Mouse (Mus musculus) lung, postnatal 4 days (tissue): Measurements from ENCODE around the gene Polh.

Source experiments
- DNase-seq, 2 experiments: peaks; one replicate each; pipeline ENCODE4 v3.0.0; 2021

Gene Polh

GRCm38 (mm10) chr17:46167014-46167413, 35.4 kb downstream of the Polh start:
- DNase-seq: peak in 1 of 2 experiments; percentile 31

- no peak for DNase-seq
Observed at GRCm38 (mm10) chr17:46166270-46166669, 36.2 kb downstream of the Polh start.

GRCm38 (mm10) chr17:46165460-46165859, 37.0 kb downstream of the Polh start:
- DNase-seq: no peak

DNA sequence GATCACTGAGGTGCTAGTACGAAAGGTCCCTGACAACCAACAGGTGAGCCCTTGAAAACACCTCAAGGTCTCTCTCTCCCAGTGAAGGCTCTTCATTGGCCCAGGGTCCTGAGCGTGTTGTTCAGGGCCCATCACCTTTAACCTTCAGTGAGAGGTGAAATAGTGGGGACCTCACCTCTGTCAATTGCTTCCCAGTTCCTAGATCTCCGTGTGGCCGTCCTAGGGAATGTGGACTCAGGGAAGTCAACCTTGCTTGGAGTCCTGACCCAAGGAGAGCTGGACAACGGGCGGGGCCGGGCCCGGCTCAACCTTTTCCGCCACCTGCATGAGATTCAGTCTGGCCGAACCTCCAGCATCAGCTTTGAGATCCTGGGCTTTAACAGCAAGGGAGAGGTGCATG, 37.7 kb downstream of the Polh start:
- DNase-seq: no peak

GRCm38 (mm10) chr17:46164301-46164700, 38.1 kb downstream of the Polh start:
- DNase-seq: no peak

DNA sequence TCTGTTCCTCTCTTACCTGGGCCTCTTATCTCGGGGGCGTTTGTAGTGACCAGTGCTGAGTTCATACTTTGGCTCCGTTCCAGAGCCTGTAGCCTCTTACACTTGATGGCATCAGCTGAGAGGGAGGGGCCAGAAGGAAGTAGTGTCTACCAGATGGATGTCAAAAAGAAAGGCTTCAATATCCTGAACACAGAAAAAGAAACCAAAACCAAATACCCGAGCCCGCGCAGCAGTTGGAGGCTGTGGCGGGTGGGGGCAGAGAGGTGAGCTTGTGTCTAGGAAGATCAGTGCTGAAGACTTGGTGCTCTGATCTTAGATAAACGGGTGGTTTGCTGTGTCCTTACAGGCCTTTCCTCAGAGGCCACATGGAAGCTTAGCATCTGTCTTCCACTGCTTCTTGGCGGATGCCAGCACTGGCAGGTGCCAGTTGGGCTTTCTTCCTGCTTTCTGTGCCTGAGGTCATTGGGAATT, 39.5 kb downstream of the Polh start:
- DNase-seq: peak; percentile 64 to 75

DNA sequence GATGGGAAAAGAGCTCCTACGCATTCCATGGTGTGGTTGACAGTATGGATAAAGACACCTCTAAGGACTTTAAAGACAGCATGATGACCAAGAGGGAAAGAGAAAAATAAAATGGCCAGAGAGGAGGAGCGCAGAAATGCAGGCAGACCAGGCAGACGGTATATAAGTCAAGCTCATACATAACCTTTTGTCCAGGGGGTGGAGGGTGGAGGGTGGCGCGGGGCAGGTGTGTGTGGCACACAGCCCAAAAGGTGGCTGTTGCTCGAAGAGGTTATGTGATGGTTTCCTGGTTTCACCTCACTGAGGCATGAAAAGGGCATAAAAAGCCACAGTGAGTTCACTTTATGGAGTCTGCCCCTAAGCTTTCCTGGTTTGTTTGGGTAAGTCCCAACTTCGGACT, 39.9 kb downstream of the Polh start:
- no peak for DNase-seq

DNA sequence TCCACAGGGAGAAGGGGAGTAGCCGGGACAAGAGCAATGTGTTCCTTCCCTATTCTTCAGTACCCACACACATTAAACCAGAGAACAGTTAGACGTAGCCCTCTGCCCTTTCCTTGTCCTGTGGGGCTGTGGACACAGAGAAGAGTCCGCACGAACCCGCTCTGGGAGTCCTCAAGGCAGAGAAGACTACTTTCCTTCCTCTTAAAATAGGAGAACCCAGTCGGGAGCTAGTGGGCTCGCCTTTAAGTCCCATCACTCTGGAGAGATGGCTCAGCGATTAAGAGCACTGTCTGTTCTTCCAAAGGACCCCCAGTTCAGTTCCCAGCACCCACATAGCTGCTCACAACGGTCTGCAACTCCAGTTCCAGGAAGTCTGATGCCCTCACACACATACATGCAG, 40.7 kb downstream of the Polh start:
- DNase-seq: no peak

DNA sequence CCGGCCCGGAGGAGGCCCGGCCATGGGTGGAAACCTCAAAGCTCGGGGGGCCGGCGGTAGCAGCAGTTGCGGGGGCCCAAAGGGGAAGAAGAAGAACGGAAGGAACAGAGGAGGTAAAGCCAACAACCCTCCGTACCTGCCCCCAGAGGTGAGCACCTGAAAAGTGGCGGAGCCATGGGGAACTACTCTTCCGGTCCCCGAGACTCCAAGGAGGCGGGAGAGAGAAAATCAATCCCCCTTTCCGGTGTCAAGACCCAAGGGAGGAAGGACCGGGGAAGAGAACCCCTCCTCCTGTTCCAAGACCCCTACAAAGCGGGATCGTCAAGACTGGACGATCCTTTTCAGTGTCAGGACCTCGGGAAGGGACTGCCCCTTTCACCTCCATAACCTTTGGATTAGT, 41.3 kb downstream of the Polh start:
- no peak for DNase-seq

DNA sequence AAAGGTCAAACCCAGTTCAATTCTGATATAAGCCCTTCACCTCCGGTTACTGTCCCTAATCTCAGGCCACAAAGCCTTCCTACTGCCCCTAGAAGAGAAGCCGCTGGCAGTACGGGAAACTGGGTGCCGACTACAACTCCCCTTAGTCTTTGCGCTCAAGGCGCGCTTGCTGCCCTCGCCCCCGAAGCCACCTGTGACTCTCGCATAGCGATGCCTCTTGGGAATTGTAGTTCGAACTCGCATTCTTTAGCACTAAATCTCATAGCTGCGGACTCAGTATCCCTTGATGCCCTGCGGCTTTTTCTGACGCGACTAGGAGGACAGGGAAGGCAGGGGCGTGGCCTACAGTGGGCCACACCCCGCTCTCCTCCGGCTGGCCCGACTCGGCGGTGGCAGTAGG, 41.8 kb downstream of the Polh start, which contains the start of gene Gtpbp2:
Gene Gtpbp2, plus strand, starts transcription at position 347 of the 400 bp plus-strand sequence.
- DNase-seq: peak; percentile 97 to 98

DNA sequence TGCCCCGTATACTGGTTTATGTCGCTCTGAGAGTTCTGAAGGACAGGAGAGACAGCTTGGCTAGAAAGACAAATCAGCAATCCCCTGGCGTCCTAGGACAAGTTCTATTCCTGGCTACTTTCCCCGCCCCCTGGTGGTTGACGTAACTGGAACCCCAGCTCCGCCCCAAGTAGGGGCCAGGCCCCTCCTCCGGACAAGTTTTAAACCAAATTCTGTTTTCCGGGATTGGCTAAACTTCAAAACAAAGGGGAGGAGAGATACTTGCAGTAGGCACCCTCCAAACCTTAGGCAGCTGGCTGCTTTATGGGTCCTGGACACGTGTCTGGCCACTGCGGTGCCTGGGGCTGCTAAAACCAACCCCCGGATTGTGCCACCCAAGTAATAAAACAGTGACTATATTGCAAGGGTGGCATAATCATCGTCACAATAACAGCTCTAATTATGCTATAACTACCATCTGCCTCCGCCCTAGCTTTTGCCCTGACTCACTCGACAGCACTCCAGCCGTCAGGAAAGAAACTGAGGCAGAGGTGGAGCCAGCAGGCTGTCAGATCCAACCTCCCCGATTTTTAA, 42.3 kb downstream of the Polh start:
- peak; percentile 94 to 95 for DNase-seq

DNA sequence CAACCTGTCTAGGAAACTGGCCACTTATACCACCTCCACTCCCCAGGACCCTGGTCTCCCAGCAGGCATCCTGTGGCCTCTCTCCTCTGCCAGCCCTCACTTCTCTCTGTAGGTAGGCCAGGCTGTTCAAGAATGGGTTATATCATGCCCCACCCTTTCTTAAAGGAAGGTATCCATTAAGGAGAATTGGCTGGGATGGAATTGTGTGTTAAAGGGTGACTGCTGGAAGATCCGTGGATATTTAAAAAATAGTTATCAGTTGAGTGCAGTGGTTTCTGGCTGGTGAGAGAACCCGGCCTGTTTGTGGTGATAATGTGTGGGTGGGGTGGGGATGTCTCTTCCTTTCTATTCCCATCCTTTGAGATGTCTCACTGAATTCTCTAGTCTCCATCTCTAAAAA, 43.2 kb downstream of the Polh start:
- DNase-seq: no peak

DNA sequence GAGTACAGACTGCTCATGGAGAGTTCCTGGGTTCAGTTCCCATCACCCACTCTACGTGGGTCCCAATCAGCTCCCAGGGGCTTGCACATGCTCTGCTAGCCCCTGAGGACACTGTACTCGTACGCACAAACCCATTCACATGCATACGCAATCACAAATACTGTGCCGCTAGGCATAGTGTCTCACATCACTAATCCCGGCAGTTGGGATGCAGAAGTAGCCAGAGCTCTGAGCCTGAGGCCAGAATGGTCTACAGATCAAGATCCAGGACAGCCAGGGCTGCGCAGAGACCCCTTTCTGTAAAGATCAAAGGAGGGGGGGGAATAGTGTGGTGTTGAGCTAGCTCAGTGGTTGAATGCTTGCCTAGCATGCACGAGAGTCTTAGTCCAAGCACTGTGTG, 45.3 kb downstream of the Polh start:
- no peak for DNase-seq

DNA sequence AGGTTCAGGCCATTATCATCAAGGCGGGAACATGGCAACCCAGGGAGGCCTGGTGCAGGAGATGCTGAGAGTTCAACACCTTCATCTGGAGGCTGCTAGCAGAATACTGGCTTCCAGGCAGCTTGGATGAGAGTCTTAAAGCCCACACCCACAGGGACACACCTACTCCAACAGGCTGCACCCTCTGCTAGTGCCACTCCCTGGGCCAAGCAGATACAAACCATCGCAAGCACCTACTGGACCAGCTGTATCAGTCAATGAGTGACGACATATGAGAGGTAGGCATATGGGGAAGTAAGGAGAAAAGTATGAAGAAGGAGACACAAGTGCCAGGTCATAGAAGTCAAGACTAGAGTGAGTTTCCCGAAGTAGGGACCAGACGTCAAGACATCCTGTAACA, 45.8 kb downstream of the Polh start:
- no peak for DNase-seq

DNA sequence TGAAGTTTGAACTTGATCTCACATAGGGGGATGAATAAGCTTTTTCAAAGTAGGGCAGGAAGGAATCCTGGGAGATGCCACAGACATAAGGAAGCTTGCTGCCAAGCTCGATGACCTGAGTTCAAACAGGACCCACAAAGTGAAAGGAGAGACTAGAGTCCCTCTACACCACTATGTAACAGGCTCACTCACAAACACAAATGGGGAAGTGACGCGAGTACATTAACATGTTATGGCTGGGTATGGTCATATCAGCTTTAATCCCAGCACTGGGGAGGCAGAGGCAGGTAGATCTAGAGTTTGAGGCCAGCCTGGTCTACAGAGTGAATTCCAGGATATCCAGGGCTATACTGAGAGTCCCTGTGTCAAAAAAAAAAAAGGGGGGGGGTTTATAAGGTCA, 48.1 kb downstream of the Polh start:
- DNase-seq: no peak

- peak; percentile 93 to 95 for DNase-seq
Observed at GRCm38 (mm10) chr17:46152847-46153782, 49.3 kb downstream of the Polh start, which contains the start of gene Mad2l1bp. TSS of gene Mad2l1bp (minus strand) at chr17:46153553.

DNA sequence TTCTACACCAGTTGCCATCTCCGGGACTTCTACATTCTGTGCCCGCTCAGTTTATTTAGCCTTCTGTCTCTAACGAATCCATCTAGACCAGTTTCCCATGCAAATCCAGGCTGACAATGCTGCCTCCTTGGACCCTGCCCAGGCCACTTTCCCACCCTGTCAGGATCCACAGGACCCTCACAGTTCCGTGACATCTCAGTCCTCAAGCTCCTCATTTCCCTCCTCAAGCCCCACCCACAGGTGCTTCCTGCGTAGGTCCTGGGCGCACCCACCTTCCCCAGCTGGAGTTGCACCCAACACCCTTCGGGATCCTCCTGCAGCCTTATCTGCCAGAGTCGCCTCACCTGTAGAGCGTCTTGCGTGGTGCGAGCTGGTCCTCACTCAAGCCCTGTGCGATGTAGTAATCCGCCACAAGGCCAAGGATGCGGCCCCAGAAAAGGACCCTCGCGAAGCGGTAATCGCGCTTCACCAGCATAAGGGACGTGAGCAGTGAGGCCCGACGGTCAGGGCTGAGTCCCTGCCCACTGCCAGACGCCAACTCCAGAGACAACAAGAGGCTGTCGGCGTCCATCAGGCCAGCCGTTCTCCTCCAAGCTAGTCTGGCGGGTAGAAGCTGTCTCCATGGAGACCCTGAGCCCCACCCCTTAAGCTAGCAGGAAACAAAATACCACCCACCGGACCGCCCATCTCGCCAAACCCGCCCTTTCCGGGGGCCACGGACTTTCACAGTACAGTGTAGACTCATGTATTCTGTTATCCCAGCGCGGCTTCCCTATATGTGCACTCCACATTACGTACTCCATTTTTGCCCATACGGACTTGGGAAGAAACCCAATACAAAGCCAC, 58.6 kb downstream of the Polh start, which contains the start of gene Rsph9:
Gene Rsph9, minus strand, starts transcription at position 639 of the 846 bp plus-strand sequence.
- peak; percentile 90 for DNase-seq

- DNase-seq: no peak
Observed at GRCm38 (mm10) chr17:46139872-46140271, 62.6 kb downstream of the Polh start.

DNA sequence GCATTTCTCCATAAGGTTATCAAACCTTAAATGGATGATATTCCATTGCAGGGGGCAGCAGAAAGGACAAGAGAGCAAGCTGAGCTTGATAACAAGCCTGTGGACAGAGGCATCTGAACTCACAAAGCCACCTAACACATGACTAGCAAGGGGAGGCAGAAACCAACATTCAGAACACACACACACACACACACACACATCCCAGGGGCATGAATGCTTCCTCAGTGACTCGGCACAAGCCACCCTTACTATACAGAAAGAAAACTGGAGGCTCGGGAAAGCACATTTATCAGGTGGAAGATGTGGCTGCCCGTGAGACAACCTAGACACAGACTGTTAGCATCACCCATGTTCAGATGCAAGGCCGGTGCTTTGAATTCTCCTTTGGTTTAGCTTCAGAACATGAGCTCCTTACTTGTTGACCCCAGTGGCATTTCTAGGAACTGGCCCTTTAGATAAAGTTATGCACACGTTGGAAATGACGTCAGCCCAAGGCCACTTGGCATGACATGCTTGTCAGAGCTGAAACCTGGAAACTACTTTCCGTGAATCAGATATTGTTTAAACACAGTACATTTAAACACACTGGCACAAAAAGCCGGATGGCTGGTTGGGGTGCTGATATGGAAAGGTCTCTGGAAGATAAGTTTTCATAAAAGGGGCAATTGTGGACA, 63.7 kb downstream of the Polh start:
- peak; percentile 55 to 64 for DNase-seq

- no peak for DNase-seq
Observed at GRCm38 (mm10) chr17:46132862-46133261, 69.6 kb downstream of the Polh start.

GRCm38 (mm10) chr17:46132058-46132718, 70.3 kb downstream of the Polh start:
- DNase-seq: peak; percentile 76 to 84
